8 mouse cellular contexts compared by ENCODE assay signal in the genomic region with DNA sequence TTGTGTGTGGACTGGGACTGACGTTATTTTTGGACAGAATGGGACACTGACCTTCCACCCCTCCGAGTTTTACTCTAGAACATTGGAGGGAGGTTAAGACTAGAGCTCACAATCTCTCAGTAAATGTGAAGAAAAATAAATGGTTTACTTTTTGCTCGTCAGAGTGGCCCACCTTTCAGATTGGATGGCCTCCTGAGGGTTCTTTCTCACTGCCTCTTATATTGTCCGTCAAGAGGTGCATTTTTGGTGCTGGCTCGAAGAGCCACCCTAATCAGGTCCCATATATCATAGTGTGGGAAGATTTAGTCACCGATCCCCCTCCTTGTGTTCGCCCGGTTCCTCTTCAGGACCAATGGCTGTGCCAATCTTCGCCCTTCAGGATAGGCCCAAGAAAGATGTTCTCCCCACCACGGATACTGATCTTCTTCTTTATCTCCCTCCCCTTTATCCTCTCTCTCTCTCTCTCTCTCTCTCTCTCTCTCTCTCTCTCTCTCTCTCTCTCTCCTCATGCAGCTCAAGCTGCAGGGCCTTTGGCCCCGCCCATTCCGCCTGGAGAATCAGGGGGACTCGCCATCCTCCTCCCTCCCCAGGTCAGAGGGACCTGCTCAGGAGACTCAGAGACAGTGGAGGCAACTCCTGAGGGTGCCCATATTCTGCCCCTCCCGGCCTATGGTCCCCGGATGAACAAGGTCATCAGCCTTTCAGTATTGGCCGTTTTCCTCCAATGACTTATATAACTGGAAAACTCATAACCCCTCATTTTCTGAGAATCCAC. TPM values are rescaled to one million over a fixed set of nuclear protein-coding genes. Genes with fewer than 3 reads are reported as not detected.
DNase-seq lines count a peak whose midpoint lies in the region; ATAC-seq and TF ChIP-seq lines count a peak whose summit lies in the region.

No protein-coding gene starts in this region.

- ATAC-seq in heart, embryonic 12.5 days (ENCODE audit: insufficient number of reproducible peaks, low FRiP score) = no peak
- ATAC-seq in limb, embryonic 11.5 days (ENCODE audit: insufficient number of reproducible peaks, low FRiP score, low TSS enrichment, low read depth) = no peak
- no peak for ATAC-seq in midbrain, postnatal 0 days (ENCODE audit: low FRiP score)

- peak overlapping the region; percentile 76 for H3K27ac ChIP-seq in heart, embryonic 12.5 days (ENCODE audit: poor library complexity, severe bottlenecking)
- H3K27ac ChIP-seq in limb, embryonic 11.5 days (replicated peaks; ENCODE audit: low read depth, low read length) = no peak overlapping the region
- peak overlapping the region; percentile 39; the same call in 1 of the 2 replicates for H3K27ac ChIP-seq in midbrain, postnatal 0 days (ENCODE audit: low read depth, low read length)

- H3K9ac ChIP-seq in heart, embryonic 12.5 days = peak overlapping the region; percentile 88
- peak overlapping the region; percentile 73 for H3K9ac ChIP-seq in limb, embryonic 11.5 days (ENCODE audit: low read length)
- peak overlapping the region; percentile 57 for H3K9ac ChIP-seq in midbrain, postnatal 0 days (replicated peaks; ENCODE audit: low read length, poor library complexity, severe bottlenecking)

- no peaks in the 10 kb centered on the region for H3K27me3 ChIP-seq in heart, embryonic 12.5 days (replicated peaks)
- no peaks in the 10 kb centered on the region for H3K27me3 ChIP-seq in limb, embryonic 11.5 days (ENCODE audit: control insufficient read depth, insufficient read depth, low read length)
- no peaks in the 10 kb centered on the region for H3K27me3 ChIP-seq in midbrain, postnatal 0 days (ENCODE audit: insufficient read depth, low read length)

- H3K9me3 ChIP-seq in heart, embryonic 12.5 days (replicated peaks) = no peaks in the 10 kb centered on the region
- peaks cover 12% of the 10 kb centered on the region; the same call in 1 of the 2 replicates for H3K9me3 ChIP-seq in limb, embryonic 11.5 days (ENCODE audit: control insufficient read depth, low read length)
- H3K9me3 ChIP-seq in midbrain, postnatal 0 days (ENCODE audit: low read length) = 0 out of 2 replicates have a peak, but pooled peaks cover 4% of the 10 kb centered on the region

- peak; percentile 25 for DNase-seq in urinary bladder, postnatal 25 days (ENCODE audit: low spot score)
- no peak for DNase-seq in urinary bladder, postnatal 10 days (ENCODE audit: low spot score)
- peak; percentile 27 to 38 for DNase-seq in cerebellum, postnatal 10 days
- no peak for DNase-seq in limb, embryonic 11.5 days (ENCODE audit: low spot score)
- no peak for DNase-seq in midbrain, postnatal 0 days (ENCODE audit: low spot score)
- DNase-seq in right cerebral cortex, adult 18-20 months = no peak
- DNase-seq in right cerebral cortex, postnatal 10 days (ENCODE audit: low spot score in 2 of 2) = no peak

- no peak for TF ChIP-seq CTCF in midbrain, postnatal 0 days (IDR thresholded peaks at IDR 0.05)

- H3K36me3 ChIP-seq in heart, embryonic 12.5 days = peaks cover 48% of the 10 kb centered on the region
- H3K36me3 ChIP-seq in limb, embryonic 11.5 days (ENCODE audit: control insufficient read depth, insufficient read depth, low read length) = peaks cover 35% of the 10 kb centered on the region
- H3K36me3 ChIP-seq in midbrain, postnatal 0 days (ENCODE audit: insufficient read depth, low read length) = peaks cover 6% of the 10 kb centered on the region; the same call in 1 of the 2 replicates

- H3K4me3 ChIP-seq in heart, embryonic 12.5 days = peak overlapping the region; percentile 93
- peak overlapping the region; percentile 84 for H3K4me3 ChIP-seq in limb, embryonic 11.5 days (ENCODE audit: low read depth, low read length)
- H3K4me3 ChIP-seq in midbrain, postnatal 0 days (ENCODE audit: low read depth, low read length) = peak overlapping the region; percentile 61

- 50% methylated on average over 16 of the region's 16 CpGs for WGBS in heart, embryonic 12.5 days
- 57% methylated on average over 16 of the region's 16 CpGs for WGBS in limb, embryonic 11.5 days
- 56% methylated on average over 16 of the region's 16 CpGs for WGBS in midbrain, postnatal 0 days

- peak overlapping the region; percentile 82 for H3K4me2 ChIP-seq in heart, embryonic 12.5 days
- peak overlapping the region; percentile 60 for H3K4me2 ChIP-seq in limb, embryonic 11.5 days (ENCODE audit: low read depth, severe bottlenecking)
- H3K4me2 ChIP-seq in midbrain, postnatal 0 days (ENCODE audit: low read depth, low read length, poor library complexity, severe bottlenecking) = peak overlapping the region; percentile 79

- H3K4me1 ChIP-seq in heart, embryonic 12.5 days (replicated peaks) = peaks cover 11% of the 10 kb centered on the region
- 0 out of 2 replicates have a peak, but pooled peaks cover 2% of the 10 kb centered on the region for H3K4me1 ChIP-seq in limb, embryonic 11.5 days (ENCODE audit: control insufficient read depth, insufficient read depth, low read length)
- 0 out of 2 replicates have a peak, but pooled peaks cover 2% of the 10 kb centered on the region for H3K4me1 ChIP-seq in midbrain, postnatal 0 days (ENCODE audit: insufficient read depth, low read length)

RNA-seq across cellular contexts. Expression of a gene that starts 1.1 kb away (rescaled TPM):
- polyA plus RNA-seq in heart, embryonic 12.5 days (2016; fragmentation: Nextera tagmentation; extraction: Ambion mirVana) = 5.2 and 5.8 TPM in 2 replicates
- 10.5 and 11.1 TPM in 2 replicates for polyA plus RNA-seq in limb, embryonic 11.5 days (2014; fragmentation: Nextera tagmentation; extraction: Ambion mirVana)
- 0.28 and 0.38 TPM in 2 replicates for total RNA-seq in midbrain, postnatal 0 days (2014; rRNA removed)
- polyA plus RNA-seq in midbrain, postnatal 0 days (2015; fragmentation: Nextera tagmentation; extraction: Ambion mirVana) = 0.31 and 0.71 TPM in 2 replicates

RNA-seq across cellular contexts. Expression of a gene that starts 55.3 kb away (rescaled TPM):
- 20.3 and 21.2 TPM in 2 replicates for polyA plus RNA-seq in heart, embryonic 12.5 days (2016; fragmentation: Nextera tagmentation; extraction: Ambion mirVana)
- 52.7 and 53.8 TPM in 2 replicates for polyA plus RNA-seq in limb, embryonic 11.5 days (2014; fragmentation: Nextera tagmentation; extraction: Ambion mirVana)
- 25.9 and 41.1 TPM in 2 replicates for total RNA-seq in midbrain, postnatal 0 days (2014; rRNA removed)
- 9.3 and 11.9 TPM in 2 replicates for polyA plus RNA-seq in midbrain, postnatal 0 days (2015; fragmentation: Nextera tagmentation; extraction: Ambion mirVana)

Comparison
In these comparisons a context has a peak if more than half of its experiments do, and no peak if none do; other contexts are left out.
1. DNase-seq: peak in urinary bladder, postnatal 25 days (single experiment) and cerebellum, postnatal 10 days (2 of 2); none in urinary bladder, postnatal 10 days (single experiment), limb, embryonic 11.5 days (single experiment), midbrain, postnatal 0 days (single experiment), right cerebral cortex, adult 18-20 months (single experiment) and right cerebral cortex, postnatal 10 days (0 of 2).
2. Peak in every context shown above with its lines, with median percentiles within 50 percentile points of each other: H3K4me2 ChIP-seq, H3K4me3 ChIP-seq and H3K9ac ChIP-seq.